Mouse (Mus musculus): ENCODE data around the gene Kcnk7.

The Kcnk7 gene

GRCm38 (mm10) chr19:5689565-5690342, 14.4 kb upstream of the Kcnk7 start:
- DNase-seq (ENCODE audit: low read depth, low spot score): peak; percentile 94

- peak; percentile 24 for DNase-seq (ENCODE audit: low read depth, low spot score)
Measured at GRCm38 (mm10) chr19:5690343-5690735, 13.8 kb upstream of the Kcnk7 start.

- no peak for DNase-seq (ENCODE audit: low read depth, low spot score)
Measured at GRCm38 (mm10) chr19:5691601-5692000, 12.6 kb upstream of the Kcnk7 start.

GRCm38 (mm10) chr19:5692086-5692912, 11.9 kb upstream of the Kcnk7 start:
- no peak for DNase-seq (ENCODE audit: low read depth, low spot score)

- no peak for DNase-seq (ENCODE audit: low read depth, low spot score)
Measured at GRCm38 (mm10) chr19:5692913-5693396, 11.2 kb upstream of the Kcnk7 start.

GRCm38 (mm10) chr19:5693801-5694200, 10.4 kb upstream of the Kcnk7 start:
- no peak for DNase-seq (ENCODE audit: low read depth, low spot score)

GRCm38 (mm10) chr19:5695849-5696462, 8.2 kb upstream of the Kcnk7 start:
- DNase-seq (ENCODE audit: low read depth, low spot score): no peak

- DNase-seq (ENCODE audit: low read depth, low spot score): peak; percentile 84
Measured at GRCm38 (mm10) chr19:5704801-5705571, 819 bp downstream of the Kcnk7 start.

- no peak for DNase-seq (ENCODE audit: low read depth, low spot score)
Measured at GRCm38 (mm10) chr19:5710068-5710467, 5.9 kb downstream of the Kcnk7 start.

GRCm38 (mm10) chr19:5710581-5710980, 6.4 kb downstream of the Kcnk7 start:
- DNase-seq (ENCODE audit: low read depth, low spot score): no peak

GRCm38 (mm10) chr19:5711218-5711617, 7.1 kb downstream of the Kcnk7 start:
- peak; percentile 83 for DNase-seq (ENCODE audit: low read depth, low spot score)

GRCm38 (mm10) chr19:5711907-5712460, 7.8 kb downstream of the Kcnk7 start:
- no peak for DNase-seq (ENCODE audit: low read depth, low spot score)

GRCm38 (mm10) chr19:5713255-5713654, 9.1 kb downstream of the Kcnk7 start:
- DNase-seq (ENCODE audit: low read depth, low spot score): no peak

GRCm38 (mm10) chr19:5713730-5714129, 9.6 kb downstream of the Kcnk7 start:
- DNase-seq (ENCODE audit: low read depth, low spot score): no peak

- peak; percentile 38 for DNase-seq (ENCODE audit: low read depth, low spot score)
Measured at GRCm38 (mm10) chr19:5715793-5716688, 11.9 kb downstream of the Kcnk7 start.

- no peak for DNase-seq (ENCODE audit: low read depth, low spot score)
Measured at GRCm38 (mm10) chr19:5716955-5717354, 12.8 kb downstream of the Kcnk7 start.

- no peak for DNase-seq (ENCODE audit: low read depth, low spot score)
Measured at GRCm38 (mm10) chr19:5721233-5721632, 17.1 kb downstream of the Kcnk7 start.

- no peak for DNase-seq (ENCODE audit: low read depth, low spot score)
Measured at GRCm38 (mm10) chr19:5722848-5723425, 18.8 kb downstream of the Kcnk7 start.

GRCm38 (mm10) chr19:5723934-5724548, 19.9 kb downstream of the Kcnk7 start:
- no peak for DNase-seq (ENCODE audit: low read depth, low spot score)

Data from CD4-positive, CD25-positive, alpha-beta regulatory T cell, adult 2 months (primary cell).